Mouse (Mus musculus) right cerebral cortex, postnatal 14 days (tissue): Measurements from ENCODE around the gene Atg4b.
"Not testable (repeated sequence)": the region's sequence is repeated elsewhere in the genome, so short reads cannot be mapped to it uniquely, and the experiment has no call there.

Experiments used
- DNase-seq: peaks from one replicate; pipeline ENCODE4 v3.0.0; 2022

Atg4b gene

DNA sequence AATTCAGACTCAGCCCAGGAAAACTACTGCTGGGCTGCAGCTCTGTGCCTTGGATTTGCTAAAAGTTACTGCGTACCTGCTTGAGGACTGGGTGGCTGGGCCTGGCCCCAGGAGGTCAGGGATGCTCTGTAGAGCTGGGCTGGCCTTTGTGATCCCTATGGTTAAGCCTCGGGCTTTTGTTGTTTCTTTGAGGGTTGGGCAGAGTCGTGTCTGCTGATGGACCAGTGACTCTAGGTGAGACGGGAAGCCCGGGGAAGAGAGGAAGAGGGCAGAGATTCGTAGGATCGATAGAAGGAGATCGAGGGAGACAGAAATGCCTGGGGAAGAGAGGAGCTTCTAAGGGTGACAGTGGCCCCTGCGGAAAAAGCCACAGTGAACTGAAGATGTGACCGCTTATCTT is 73.3 kb downstream of the Atg4b start, which contains the start of gene D2hgdh:
TSS of gene D2hgdh (plus strand) at position 301 of the 400 bp plus-strand sequence.
- DNase-seq, result no peak

DNA sequence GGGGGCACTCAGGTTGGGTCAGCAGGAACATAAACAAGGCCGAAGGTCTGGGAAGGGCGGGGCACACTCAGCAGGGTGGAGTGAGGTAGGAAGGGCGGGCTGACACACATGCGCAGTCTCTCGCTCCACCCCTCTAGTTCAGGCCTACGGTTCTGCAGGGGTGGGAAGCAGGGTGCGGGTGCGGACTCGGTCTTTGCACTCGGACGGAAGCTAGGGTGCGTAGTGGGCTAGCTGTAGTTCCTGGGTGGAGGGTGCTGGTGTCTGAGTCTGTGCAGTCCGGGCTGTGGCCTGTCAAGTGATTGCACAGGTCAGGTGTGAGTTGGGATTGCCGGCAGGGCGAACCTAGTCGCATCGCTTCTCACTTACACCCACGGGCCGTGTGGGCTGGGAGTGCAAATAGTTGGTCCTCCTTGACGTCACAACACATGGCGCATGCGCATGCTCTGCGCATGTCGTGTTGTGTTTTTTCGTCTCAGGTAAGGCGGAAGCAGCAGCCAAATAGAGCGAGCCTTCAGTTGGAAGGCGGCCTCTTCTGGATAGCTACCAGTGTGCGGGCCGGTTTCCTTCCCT is 73.9 kb downstream of the Atg4b start:
- DNase-seq, result peak; percentile 91

DNA sequence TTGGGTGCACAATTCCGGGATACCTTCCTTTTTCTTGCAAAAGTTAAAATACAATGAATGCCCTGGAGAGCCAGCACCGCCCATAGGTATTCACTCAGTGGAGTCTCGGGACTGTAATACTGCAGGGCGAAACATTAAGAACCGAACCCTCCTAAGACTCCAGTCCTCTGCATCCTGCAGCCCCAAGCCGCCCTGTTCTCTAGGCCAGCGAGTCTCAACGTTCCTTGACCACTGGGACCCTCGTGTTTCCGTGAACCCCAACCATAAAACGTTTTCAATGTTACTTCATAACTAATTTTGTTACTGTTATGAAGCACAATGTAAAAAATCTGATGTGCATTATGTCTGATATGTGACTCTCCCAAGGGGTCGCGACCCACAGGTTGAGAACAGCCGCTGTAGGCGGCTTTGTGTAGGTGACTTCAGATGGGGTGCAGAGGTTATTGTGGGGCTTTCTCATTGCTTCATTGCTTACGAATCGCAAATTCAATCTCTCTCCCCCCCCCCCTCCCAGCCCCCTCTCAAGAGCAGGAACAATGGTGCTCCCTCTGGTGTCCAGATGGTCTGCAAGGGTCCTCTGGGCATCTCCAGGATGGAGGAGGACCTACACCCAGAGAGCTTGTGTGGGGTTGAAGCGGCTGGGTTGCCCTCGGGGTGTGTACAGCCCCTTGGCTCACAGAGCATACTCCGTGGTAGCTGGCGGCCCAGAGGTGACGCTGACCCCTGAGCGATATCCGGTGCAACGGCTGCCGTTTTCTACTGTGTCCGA is 74.7 kb downstream of the Atg4b start:
- no peak for DNase-seq

DNA sequence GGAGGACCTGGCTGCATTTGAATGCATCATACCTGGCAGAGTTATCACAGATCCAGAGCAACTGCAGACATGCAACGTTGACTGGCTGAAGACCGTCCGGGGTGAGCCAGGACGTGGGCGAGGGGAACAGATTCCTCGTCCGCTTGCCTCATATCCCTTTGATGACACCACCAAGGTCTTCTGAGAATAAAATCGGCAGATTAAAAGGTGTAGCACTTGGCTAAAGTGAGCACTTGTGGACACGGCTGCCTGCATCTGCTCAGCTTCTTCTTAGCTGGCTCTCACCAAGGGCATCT is 75.2 kb downstream of the Atg4b start:
- no peak for DNase-seq

DNA sequence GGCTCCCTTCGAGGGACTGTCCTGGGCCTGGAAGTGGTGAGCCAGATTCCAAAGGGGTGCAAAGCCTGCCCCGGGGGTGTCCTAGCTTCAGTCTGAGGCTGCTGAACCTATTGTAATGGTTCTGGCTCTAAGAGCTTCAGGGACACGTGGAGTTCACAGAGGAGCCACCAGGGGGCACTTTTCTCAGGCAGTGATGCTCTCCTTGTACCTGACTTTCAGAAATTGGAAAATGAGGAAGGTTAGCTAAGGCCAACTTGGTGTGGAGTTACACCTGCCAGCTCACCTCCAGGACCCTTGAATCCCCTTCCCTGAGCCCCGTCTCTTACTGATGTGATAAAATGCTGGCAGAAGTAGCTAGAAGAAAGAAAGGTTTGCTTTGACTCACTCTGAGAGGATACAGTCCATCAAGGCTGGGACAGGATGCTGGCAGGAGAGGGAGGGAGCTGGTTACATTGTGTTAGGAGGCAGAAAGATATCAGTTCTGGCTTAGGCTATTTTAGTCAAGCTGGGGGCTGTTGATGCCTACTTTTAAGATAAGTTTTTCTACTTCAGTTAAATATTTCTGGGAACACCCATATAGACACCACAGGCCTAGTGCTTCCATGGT is 81.6 kb downstream of the Atg4b start:
- DNase-seq, result not testable (repeated sequence)

DNA sequence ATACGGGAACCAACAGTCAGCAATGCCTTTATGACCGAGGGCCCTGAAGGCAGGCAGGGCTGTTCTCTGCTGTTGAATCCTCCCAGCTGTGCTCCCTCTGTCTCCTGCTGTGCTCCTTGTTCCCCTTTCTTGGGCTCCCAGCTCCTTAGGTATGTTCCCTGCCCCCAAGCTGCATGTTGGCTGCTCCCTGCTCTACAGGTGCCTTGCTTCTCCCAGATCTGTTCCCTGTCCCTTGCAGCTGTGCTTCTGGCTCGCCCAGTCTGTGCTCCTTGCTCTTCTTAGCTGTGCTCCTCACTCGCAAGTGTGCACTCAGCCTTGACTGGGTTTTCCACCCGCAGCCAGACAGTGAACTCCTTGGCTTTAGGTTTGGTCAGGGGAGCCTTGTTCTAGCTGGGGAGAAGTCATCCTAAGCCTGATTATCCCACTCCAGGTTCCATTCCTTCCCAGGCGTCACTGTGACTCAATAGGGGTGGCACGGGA is 83.4 kb downstream of the Atg4b start:
- DNase-seq, result no peak

DNA sequence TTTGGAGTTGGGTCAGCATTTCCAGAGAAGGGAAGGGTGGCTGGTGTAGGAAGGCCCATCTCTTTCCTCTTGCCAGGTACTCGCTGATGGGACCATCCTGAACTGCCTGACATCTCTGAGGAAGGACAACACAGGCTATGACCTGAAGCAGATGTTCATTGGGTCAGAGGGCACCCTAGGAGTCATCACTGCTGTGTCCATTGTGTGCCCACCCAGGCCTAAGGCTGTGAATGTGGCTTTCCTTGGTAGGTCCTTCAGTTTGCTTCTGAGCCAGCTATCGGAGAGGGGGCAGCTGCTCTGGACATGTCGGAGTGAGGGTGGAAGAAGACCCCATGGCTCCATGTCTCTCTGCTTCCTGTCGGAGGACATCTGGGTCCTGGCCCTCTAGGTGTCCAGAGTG is 83.9 kb downstream of the Atg4b start:
- DNase-seq, result no peak

DNA sequence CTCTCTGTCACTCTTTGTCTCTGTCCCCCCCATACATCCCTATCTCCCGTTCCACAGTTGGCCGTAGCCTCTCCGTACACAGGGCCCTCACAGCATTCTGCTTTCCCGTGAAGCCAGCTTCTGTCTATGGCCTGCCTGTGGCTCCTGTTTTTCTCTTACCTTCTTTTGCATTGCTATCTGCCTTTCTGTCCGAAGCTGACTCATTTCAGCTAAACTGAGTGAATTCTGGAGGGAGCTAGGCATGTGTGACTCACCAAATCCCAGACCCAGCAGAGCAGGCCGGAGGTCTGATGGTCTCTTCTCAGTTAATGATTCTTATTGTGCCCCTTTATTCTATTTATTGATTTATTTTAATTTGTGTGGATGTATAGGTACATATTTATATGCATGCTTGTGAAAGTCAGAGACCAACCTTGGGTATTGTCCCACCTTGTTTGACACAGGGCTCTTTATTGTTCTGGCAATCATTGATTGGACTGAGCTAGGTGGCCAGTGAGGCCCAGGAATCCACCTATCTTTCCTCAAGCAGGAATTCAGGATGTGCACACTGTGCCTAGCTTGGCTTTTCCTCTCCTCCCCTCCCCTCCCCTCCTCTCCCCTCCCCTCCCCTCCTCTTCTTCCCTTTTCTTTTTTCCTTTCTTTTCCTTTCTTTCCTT is 84.7 kb downstream of the Atg4b start:
- DNase-seq, result no peak

DNA sequence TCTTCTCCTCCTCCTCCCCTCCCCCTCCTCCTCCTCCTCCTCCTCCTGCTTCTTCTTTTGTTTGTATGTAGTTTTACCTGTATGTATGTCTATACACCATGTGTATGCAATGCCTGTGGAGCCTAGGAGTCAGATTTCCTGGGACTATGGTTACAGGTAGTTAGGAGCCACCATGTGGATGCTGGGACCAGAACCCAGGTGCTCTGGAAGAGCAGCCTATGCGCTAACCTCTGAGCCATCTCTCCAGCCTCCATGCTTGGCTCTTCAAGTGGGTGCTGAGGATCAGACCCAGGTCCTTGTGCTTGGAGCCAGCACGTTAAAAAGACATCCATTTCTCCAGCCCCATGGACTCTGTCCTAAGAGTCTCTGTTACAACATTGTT is 85.2 kb downstream of the Atg4b start:
- DNase-seq, result no peak

DNA sequence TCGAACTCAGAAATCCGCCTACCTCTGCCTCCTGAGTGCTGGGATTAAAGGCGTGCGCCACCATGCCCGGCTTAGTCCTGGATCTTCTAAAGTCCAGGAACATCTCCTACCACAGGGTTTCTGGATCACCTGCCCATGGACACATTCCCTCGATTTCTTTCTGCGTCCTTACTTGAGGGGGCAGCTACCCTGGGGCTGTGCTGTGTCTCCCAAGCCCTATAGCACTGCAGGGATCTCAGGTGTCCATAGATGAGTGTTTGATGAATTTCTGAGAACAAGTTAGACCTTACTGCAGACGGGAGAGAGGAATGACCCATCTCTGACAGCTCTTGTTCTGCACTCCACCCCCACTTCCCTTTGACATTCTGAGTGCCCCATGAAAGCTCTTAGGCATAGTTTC is 86.0 kb downstream of the Atg4b start:
- DNase-seq, result no peak

DNA sequence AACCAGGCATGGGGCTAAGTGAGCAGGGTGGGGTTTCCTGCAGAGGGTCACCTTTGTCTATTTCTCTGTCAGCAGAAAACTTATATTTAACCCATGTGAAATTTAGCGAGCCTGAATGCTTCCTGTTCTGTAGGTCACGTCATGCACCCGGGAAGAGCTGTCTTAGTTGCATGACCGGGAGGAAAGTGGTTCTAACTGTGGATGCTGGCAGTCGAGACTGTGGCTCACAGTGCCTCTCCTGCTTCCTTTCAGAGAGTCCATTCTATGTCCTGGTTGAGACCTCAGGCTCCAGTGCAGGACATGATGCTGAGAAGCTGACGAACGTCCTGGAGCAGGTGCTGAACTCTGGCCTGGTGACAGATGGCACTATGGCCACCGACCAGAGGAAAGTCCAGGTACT is 87.3 kb downstream of the Atg4b start:
- not testable (repeated sequence) for DNase-seq
